Mouse (Mus musculus): ENCODE data around the gene Galnt17.

The Galnt17 gene

GRCm38 (mm10) chr5:131119896-131120295, 188.4 kb downstream of the Galnt17 start:
- no peak for DNase-seq

GRCm38 (mm10) chr5:131117391-131118040, 190.8 kb downstream of the Galnt17 start:
- no peak for DNase-seq

GRCm38 (mm10) chr5:131113850-131114470, 194.3 kb downstream of the Galnt17 start:
- DNase-seq = no peak

- DNase-seq = no peak
Measured at GRCm38 (mm10) chr5:131107188-131107587, 201.1 kb downstream of the Galnt17 start.

- DNase-seq = no peak
Measured at GRCm38 (mm10) chr5:131096824-131097223, 211.5 kb downstream of the Galnt17 start.

GRCm38 (mm10) chr5:131095635-131096034, 212.7 kb downstream of the Galnt17 start:
- no peak for DNase-seq

- no peak for DNase-seq
Measured at GRCm38 (mm10) chr5:131094771-131095170, 213.5 kb downstream of the Galnt17 start.

GRCm38 (mm10) chr5:131094138-131094537, 214.2 kb downstream of the Galnt17 start:
- no peak for DNase-seq

GRCm38 (mm10) chr5:131089876-131090275, 218.4 kb downstream of the Galnt17 start:
- DNase-seq = no peak

GRCm38 (mm10) chr5:131088866-131089265, 219.4 kb downstream of the Galnt17 start:
- DNase-seq = no peak

- no peak for DNase-seq
Measured at GRCm38 (mm10) chr5:131083072-131083657, 225.1 kb downstream of the Galnt17 start.

- DNase-seq = no peak
Measured at GRCm38 (mm10) chr5:131077682-131078081, 230.6 kb downstream of the Galnt17 start.

- DNase-seq = no peak
Measured at GRCm38 (mm10) chr5:131075795-131076194, 232.5 kb downstream of the Galnt17 start.

GRCm38 (mm10) chr5:131074295-131074694, 234.0 kb downstream of the Galnt17 start:
- DNase-seq = no peak

- DNase-seq = no peak
Measured at GRCm38 (mm10) chr5:131065174-131065573, 243.1 kb downstream of the Galnt17 start.

- no peak for DNase-seq
Measured at GRCm38 (mm10) chr5:131048505-131048904, 259.8 kb downstream of the Galnt17 start.

GRCm38 (mm10) chr5:131043130-131043529, 265.2 kb downstream of the Galnt17 start:
- DNase-seq = no peak

- no peak for DNase-seq
Measured at GRCm38 (mm10) chr5:131040441-131040840, 267.9 kb downstream of the Galnt17 start.

GRCm38 (mm10) chr5:131039611-131040313, 268.5 kb downstream of the Galnt17 start:
- DNase-seq = no peak

GRCm38 (mm10) chr5:131024506-131024905, 283.8 kb downstream of the Galnt17 start:
- no peak for DNase-seq

GRCm38 (mm10) chr5:131022396-131022993, 285.8 kb downstream of the Galnt17 start:
- DNase-seq = no peak

GRCm38 (mm10) chr5:131020936-131021335, 287.4 kb downstream of the Galnt17 start:
- no peak for DNase-seq

GRCm38 (mm10) chr5:131019346-131019965, 288.8 kb downstream of the Galnt17 start:
- DNase-seq = no peak
